Mouse (Mus musculus) mesoderm, embryonic 11.5 days (tissue): ENCODE measurements at regions not wholly inside any gene's neighbourhood (a gene's known extent, or its start where the extent isn't known, plus 50 kb on each side); places are given as distances from the start of the nearest gene placed in this dataset.
A peak's percentile ranks its signal among the peaks of the same experiment; 100 is the strongest.

ENCODE experiments used
- DNase-seq: peaks from one replicate; pipeline ENCODE4 v3.0.0-alpha.2; 2012; ENCODE audit warnings: low read depth, low spot score

DNA sequence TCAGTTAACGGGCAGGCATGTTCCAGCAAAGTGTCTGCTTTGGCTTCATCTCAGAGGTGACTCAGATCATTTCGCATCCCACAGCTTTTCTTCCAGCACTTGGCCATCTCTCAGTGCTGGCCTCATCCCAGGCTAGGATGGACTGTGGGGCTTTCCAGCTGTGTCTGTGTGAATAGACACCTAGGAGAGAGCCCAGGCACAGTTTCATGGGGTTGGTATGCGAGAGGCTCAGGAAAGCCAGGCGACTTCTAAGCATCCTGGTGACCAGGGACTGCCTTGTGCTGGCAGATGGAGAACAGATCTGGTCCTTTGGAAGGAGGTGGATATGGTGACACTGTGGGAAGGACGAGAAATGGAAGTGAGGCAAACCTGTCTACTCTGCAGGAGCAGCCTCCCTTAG is 182.9 kb downstream of the Cd83 start:
- no peak for DNase-seq

DNA sequence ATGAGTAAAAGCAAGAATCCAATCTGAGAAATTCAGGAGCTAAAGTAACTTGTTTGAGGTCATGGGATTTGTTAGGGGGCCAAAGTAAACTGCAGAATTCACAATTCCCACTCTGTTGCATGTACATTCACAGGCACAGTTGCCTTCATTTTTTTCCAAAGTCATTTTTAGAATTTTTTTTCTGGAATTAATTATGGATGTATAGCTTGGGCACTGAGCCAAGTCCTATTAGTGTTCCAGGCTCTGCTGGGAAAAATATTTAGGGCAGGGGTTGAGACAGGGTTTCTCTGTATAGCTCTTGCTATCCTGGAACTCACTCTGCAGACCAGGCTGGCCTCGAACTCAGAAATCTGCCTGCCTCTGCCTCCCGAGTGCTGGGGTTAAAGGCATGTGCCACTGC is 188.3 kb downstream of the Cd83 start:
- no peak for DNase-seq

DNA sequence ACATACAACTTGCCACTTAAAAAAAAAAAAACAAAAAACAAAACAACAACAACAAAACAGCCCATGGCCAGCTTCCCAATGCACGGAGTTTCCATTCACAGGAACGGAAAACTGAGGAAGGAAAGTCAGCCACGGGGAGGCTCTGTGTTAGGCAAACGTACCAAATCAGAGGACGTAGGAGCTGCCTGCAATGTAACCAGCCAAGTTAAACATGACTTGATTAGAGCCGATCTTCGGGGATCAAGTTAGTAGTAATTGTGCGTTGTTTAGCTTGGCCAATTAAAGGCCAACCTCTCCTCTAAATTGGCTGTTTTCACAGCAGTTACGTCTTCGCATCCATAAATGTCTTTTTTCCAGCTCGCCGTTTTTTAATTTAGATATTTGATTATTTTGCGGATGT is 190.7 kb downstream of the Cd83 start:
- DNase-seq, result no peak

DNA sequence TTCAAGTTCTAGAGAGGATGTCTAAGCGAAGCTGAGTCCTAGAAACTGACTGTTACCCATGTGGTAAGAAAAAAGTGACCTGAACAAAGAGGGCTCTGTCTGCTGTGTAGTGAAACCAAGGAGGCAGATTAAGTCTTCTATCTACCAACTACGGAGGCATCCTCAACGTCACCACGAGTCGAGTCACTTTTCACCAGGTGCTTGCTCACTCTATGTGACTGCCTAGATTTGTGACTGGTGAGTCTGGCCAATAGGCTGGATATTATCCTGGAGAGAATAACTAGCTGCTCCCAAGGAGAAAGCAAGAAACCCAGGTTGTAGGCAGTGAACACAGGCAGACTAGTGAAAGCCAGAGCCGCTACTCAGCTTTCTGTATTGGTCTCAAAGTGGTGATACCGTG is 191.2 kb downstream of the Cd83 start:
- no peak for DNase-seq

DNA sequence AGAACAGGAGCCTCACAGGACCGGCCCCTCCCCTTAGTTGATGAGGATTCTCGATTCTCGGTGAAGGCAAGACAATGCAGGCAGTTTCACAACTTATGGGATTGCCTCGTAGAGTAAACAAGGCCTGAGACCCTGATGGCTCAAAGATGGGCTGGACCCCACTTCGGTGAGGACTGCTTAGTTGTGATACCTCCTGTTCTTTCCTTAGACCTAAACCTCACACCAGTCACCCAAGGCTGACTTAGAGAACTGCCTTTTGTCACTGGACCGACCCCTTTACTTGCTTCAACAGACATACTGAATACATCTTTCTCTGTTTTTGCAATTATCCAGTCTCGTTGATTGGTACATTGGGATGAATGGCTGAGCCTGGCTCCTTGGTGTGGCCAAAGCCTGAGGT is 192.1 kb downstream of the Cd83 start:
- DNase-seq, result no peak

DNA sequence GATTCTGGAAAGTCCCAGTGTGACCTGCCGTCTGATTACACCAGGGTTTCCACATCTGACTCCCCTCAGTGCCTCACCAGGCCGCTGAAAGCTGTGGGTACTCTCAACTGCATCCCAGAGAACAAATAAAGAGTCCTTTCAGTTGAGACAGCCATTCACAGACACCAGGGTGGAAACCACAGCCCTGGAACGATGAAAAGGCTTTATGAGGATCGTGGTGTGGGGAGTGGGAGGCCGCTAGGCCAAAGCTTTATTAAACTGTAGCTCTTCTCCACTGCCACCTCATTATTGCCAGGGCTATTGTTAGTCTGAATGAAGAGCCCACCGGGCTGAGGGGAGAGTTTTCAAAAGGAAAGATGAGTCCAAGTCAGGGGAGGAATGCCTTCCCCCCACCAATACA is 202.8 kb downstream of the Cd83 start:
- no peak for DNase-seq

DNA sequence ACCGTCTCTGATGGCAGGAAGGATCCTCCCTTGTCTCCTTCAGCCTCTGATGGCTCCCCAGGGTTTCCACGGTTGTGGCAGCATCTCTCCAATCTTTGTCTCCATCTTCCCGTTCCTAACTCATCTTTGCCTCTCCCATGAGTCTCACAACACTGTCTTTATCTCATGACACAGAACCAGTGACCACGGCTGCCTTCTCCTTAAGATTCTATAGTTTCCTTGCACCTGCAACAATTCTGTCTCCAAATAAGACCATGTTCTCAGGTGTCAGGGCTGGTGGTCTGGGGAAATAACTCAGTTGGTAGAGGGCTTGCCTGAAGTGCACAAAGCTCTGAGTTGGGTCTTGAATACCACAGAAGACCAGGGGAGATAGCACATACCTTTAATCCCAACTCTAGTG is 203.8 kb downstream of the Cd83 start:
- no peak for DNase-seq

DNA sequence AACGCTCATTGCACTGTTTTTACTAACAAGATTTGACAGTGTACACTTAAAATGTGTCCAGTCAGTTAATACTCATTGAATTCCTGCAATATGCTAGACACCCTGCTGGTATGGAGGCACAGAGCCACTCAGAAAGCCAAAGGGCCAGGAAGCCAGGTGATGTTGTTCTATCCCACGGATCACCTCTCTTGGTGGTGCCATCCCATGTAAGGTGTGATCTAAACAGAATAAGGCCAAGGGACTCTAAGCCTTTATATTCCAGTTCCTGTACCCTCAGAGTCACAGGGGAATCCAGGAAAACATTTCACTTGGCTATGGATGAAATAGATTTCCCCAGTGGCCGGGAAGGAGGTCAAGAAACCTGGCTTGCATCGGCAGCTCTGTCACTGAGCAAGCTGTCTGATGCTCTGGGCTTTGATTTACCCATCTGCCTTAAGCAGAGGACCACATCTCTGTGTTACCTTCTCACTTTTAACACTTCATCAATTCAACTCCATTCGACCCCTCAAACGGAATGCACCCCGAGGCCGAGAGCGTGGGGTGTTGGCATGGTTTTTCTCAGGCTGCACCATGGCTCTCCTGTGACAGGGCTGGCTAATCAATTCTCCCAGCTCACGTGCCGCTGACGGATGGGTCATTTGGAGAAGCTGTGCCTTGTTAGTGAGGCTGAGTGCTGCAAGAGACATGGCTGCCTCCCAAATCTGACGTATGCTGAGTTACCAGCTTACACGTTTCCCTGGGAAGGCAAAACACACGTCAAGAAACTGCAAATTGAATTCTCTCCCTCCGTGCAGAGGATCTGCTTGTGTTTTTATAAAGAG is 205.9 kb downstream of the Cd83 start:
- DNase-seq, result peak; percentile 41

DNA sequence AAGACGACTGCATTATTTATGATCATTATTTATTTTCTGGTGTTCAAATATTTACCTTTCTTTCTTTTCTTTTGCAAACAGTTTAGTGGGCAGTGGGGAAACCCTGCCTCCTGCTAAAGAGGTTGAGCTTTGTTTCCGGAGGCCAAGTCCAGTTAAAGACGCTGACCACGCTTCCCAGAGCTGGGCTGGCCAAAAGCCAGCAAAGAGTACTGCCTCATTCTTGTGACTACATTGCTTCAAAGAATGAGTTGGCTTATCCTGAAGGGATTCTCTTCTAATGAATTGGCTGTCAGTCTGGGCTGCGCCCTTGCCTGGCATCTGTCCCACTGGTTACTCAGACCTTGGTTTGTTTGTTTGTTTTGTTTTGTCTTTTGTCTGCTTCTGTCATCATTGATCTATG is 207.2 kb downstream of the Cd83 start:
- peak; percentile 23 for DNase-seq

DNA sequence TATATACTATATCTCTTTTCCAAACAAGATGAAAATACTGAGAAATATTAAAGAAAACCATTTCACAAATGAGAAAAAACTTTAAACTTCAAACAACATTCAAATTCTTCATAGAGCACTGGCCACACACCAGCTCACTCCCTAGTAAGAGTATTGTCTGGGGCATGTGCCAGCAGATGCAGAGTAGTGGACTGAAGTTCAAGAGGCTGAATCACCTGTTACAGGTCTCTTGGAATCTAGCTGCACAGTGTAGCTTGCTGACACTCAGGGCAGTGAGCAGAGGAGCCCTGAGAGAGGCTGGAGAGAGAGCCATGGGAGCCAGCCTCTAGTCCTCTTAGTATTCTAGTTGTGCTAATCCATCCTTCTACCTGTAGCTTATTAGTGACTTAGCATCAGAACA is 208.4 kb downstream of the Cd83 start:
- no peak for DNase-seq

DNA sequence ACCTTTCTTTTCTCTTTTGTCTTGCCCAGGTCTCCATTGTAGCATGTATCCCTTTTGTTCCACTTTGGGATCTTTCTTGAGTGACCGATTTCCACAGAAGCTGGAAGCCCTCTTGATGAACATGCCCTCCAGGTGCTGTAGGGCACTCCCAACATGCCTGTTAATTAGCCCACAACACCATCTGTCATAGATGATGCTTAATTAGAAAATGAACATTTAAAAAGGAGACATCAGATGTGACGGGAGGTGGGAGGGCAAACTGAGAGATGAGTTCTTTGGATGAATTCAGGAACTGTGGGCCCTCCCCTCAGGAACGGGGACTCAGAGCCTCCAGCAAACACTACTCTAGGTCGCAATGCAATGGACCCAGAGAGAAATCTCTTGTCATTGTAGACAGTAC is 209.8 kb downstream of the Cd83 start:
- DNase-seq, result no peak

DNA sequence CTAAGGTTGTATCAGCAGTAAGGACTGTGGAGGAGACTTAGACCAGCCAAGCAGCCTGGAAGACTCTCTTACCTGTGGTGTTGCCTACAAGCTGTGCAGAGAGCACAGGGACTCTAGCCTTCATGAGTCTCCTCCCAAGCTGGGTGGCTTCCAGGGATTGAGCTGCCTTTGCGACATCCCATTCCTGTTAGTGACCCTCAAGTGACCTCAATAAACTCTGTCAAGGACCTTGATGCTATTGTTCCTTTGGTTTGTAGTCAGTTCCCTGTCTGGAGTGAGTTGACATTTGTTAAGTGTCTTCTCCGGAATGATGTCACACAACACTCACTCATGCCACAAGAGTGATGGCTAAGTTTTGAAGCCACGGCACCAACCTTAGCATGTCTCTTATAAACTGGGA is 211.0 kb downstream of the Cd83 start:
- DNase-seq, result no peak

DNA sequence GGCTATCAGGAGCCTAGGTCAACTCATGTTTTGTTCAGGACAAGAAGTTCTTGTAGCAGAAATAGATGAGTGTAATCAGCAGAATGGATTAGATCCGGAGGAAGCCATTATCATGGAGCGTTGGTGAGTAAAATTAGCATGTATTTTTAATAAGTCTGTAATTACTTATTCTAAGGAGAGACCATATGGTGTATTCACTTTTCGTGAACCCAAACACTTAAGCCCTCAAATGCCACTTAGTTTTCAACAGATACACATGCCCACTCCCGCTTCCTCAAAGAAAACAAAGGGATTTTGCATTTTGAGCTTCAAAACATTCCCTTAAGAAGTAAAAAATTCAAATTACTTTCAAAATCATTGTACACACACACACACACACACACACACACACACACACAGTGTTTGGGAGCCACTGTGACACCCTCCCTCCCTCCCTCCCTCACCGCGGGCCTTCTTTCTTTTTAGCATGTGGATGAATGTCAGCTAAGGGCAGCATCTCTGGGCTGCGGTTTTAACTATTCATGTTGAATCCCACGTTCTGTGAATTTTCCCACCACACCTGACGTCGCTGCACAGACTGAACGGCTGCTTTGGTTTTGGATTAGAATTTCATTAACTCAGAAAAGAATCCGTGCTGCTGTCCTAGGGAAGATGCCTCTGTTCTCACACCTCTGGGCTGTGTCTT is 217.4 kb downstream of the Cd83 start:
- DNase-seq, result no peak

DNA sequence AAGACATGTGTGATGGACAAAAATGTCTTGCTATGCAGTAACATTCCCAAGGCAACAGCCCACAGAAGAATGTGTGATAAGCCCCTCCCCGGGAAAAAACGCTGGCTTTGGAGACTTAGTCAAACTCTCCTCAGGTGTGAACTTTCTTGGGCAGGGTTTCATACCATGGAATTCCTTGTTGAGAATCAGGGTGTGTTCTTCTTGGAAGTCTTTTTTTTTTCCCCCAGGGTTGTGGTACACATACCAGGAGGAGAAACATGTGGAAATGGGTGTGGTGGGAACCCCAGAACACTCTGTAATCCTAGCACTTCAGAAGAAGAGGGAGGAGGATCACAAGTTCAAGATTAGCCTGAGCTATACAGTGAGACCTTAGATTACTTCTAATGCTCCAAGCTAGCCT is 228.3 kb downstream of the Cd83 start:
- no peak for DNase-seq

DNA sequence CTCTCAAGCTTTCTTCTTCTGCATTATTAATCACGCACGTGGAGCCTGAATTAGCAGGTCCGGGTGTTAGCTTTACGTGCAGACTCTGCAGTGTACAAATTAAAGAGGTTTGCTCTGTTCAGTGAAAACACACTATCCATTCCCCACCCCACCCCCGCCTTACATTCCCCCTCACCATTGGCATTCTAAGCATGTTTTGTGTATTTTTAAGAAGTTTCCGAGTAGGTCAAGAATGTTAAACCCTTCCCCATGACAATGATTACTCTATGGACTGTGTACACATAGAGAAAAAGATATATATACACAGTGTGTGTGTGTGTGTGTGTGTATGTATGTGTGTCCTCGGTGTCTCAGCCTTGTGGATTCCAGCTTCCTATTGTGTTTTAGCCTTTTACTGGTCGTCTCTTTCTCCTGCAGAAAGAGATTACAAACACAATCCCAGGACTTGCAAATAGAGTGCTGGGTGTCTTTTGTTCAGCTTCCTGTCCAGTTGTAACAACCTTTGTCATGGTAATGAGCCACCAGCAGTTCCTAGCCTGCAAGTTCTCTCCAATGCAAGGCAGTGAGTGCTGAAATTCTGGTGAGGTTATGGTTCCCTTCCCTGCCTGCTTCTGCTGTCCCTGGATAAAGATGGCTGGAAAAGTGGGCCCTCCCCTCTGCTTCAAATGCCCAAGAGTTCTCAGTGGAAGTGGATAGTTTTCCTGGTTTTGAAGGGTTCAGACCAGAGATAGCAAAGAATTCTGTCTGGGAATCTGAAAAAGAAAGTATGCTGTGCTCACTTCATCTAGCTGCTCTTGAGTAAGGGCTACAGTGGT is 234.1 kb downstream of the Cd83 start:
- peak; percentile 67 for DNase-seq

DNA sequence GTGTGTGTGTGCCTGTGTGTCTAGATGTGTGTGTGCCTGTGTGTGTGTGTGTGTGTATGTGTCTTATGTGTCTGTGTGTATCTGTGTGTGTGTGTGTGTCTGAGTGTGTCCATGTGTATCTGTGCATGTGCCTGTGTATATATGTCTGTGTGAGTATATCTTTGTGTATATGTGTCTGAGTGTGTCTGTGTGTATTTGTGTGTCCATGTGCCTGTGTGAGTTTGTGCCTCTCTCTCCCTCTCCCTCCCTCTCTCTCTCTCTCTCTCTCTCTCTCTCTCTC is 234.7 kb downstream of the Cd83 start:
- DNase-seq, result no peak

DNA sequence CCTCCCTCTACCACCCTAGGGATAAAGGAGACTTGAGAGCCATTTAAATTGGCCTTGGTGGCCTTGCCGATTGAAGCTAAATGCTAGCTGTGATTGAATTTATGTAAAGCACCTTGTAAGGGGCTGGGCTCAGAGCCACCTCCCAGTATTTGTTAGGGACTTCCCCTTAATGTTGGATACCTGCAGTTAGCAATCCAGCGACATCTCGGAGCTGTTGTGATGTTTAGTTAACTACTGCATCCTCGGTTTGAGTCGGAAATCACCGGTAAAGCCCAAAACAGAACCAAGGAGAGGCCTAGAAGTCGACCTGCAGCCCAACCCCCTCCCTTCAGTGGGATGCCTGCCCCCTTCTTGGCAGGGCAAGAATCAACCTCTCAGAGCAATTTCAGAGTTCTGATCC is 236.3 kb downstream of the Cd83 start:
- no peak for DNase-seq

DNA sequence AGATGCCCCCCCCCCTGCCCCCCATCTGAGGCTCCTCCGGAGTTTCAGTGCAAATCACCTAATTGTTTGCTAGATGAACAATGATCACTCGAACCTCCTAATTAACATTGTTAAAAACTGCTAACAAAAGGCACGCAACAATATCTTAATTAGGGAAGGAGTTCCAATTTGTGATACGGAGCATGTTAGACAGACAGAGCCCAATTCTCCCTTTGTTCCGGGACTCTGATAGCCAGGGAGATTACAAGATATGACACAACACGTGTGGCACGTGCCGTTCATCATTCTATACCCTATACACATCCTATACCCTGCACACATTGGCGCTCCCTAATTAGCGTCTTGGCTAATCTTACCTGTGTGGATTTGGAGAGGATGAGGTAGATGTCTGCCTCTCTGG is 237.5 kb downstream of the Cd83 start:
- no peak for DNase-seq

DNA sequence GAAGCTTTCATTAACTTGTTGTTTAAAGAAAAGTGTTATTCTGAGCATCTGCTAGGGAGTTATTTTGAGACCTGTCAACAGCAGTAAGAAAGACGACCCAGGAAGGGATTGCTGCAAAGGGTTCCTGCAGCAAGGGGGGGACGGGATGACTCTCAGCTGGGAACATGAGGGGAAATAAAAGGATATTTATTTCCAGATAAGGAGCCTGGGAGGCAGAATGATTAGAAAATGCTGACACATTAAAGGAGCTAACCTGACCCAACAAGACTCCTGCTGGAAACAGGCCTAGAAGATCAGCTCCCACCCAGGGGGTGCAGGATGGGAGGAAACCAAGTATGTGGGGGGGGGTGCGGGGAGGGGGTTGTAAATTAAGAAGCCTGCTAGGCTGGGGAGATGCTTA is 240.0 kb downstream of the Cd83 start:
- DNase-seq, result no peak

DNA sequence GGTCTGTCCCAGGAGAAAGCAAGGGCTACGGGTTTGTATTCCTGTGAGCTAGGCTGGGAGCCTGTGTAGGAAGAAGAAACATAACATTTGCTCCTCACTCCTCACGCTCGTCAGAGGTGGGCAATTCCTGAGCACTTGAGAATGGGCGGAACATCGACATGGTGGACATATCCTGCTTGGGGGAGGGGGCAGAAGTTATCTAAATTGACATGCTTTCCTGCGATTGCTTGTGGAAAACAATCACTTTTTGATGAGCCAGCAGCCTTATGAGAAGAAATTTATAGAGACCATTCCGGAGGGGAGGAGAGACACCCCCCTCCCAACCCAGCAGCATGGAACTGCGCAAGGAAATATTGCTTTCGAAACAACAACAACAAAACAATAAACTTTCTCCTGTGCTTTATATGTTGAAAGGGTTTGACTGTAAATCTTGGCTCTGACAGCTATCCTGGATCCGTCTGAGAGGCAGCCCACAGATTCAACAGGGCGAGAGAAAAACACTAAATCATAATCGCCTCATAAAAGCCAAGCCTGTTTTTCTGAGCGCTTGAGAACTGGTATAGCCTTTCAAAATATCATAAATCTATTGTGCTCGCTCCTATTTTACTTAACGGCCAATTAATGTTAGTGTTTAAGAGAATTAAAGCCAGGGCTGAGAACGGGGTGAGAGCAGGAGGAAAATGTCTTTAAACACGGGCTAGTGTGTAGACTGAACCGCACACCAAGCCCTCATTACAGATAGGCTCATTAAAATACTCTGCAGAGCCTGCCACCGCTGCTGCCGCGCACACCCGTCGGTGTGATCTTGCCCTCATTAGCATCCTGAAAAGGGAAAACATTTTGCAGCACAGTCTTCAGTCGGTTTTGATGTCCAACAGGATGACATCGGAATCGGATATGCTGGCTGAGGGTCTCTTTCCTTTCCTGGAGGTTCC is 242.0 kb downstream of the Cd83 start:
- peak; percentile 60 for DNase-seq

DNA sequence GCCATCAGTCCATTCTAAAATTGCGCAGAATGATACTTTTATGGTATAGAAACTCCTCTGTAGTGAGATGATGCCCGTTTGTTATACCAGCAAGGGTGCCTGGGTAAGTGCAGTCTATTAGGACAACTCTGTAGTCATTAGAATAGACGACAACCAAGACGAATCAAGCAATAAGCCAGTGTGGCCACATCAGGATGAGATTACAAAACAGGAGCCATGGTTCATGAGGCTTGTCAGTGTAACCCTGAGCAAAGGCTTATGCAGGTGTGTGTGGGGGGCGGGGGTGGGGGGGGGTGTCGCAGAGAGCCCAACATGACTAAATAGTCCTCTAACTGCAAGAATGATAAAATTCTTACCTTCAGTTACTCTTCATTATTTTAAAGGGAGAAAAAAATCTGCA is 243.5 kb downstream of the Cd83 start:
- no peak for DNase-seq

DNA sequence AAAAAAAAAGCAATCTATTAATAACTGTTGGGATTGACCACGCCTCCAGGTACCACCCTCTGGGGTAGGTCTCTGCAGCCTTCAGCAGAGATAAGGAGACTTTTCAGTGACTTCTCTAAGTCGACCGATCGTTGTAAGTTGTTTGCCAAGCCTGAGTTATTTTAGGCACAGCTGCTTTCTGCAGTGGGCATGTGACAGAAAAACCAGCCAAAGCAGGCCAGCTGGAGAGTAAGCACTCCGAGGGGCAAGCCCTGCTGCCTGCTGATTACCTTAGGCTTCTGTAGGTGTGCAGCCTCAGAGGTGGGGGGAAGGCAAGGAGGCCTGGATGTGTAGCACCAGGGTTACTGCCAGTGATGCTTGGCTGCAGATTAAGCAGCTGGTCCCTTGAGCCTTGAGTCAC is 246.0 kb downstream of the Cd83 start:
- no peak for DNase-seq
